Mouse (Mus musculus) megakaryocyte, embryonic 14.5 days (primary cell): ENCODE measurements around the gene Zc3h15.

Experiments
- FLI1 ChIP-seq: IDR thresholded peaks from 2 replicates; pipeline ENCODE4 v1.6.1; 2012; ENCODE audit warnings: low read length, inconsistent platforms, mixed read lengths
- GATA1 ChIP-seq: IDR thresholded peaks from 3 replicates; pipeline ENCODE4 v1.6.1; 2012; ENCODE audit warnings: mixed read lengths, low read length, inconsistent platforms, borderline replicate concordance

- TF ChIP-seq FLI1 (no peak), GATA1 (no peak)
Observed at GRCm38 (mm10) chr2:83671843-83672242, 27.6 kb downstream of the Zc3h15 start.
